In genomic region chr4:148878192-148878983, GRCm38 (mm10) we compare ENCODE assay signal across 14 mouse cellular contexts.
DNase-seq lines count a peak whose midpoint lies in the region; ATAC-seq and TF ChIP-seq lines count a peak whose summit lies in the region.
"Had no signal": no experiment of that assay in that cellular context is flagged by ENCODE, and none has a peak within 500 bp of the region (broad histone marks: within the 10 kb centered on the region; RNA-seq: fewer than 3 reads in every experiment).

No protein-coding gene starts in this region.

- no peak overlapping the region for H3K9ac ChIP-seq in hindbrain, postnatal 0 days (replicated peaks; ENCODE audit: low read length)
- no peak overlapping the region for H3K9ac ChIP-seq in hindbrain, embryonic 11.5 days (ENCODE audit: low read depth, low read length)
- no peak overlapping the region for H3K9ac ChIP-seq in neural tube, embryonic 13.5 days
- H3K9ac ChIP-seq in neural tube, embryonic 15.5 days (replicated peaks), result no peak overlapping the region
- H3K9ac ChIP-seq: hindbrain, embryonic 15.5 days; stomach, embryonic 15.5 days had no signal

- no peaks in the 10 kb centered on the region for H3K9me3 ChIP-seq in hindbrain, postnatal 0 days (ENCODE audit: low read length)
- H3K9me3 ChIP-seq in hindbrain, embryonic 11.5 days (ENCODE audit: control insufficient read depth, low read length), result no peaks in the 10 kb centered on the region
- no peaks in the 10 kb centered on the region for H3K9me3 ChIP-seq in neural tube, embryonic 13.5 days
- H3K9me3 ChIP-seq in neural tube, embryonic 15.5 days (replicated peaks), result no peaks in the 10 kb centered on the region
- H3K9me3 ChIP-seq: hindbrain, embryonic 15.5 days; stomach, embryonic 15.5 days had no signal

- no peak overlapping the region for H3K4me2 ChIP-seq in hindbrain, postnatal 0 days (ENCODE audit: low read depth, low read length)
- H3K4me2 ChIP-seq in hindbrain, embryonic 11.5 days (replicated peaks; ENCODE audit: low read depth, low read length), result no peak overlapping the region
- no peak overlapping the region for H3K4me2 ChIP-seq in neural tube, embryonic 13.5 days
- no peak overlapping the region for H3K4me2 ChIP-seq in neural tube, embryonic 15.5 days
- H3K4me2 ChIP-seq: hindbrain, embryonic 15.5 days had no signal

- H3K27me3 ChIP-seq in hindbrain, postnatal 0 days (ENCODE audit: insufficient read depth, low read length), result peaks cover 52% of the 10 kb centered on the region
- H3K27me3 ChIP-seq in hindbrain, embryonic 11.5 days (ENCODE audit: control insufficient read depth, insufficient read depth, low read length), result peaks cover 88% of the 10 kb centered on the region
- peaks cover 96% of the 10 kb centered on the region for H3K27me3 ChIP-seq in neural tube, embryonic 13.5 days
- peaks cover 82% of the 10 kb centered on the region for H3K27me3 ChIP-seq in neural tube, embryonic 15.5 days (replicated peaks)

- peak; percentile 27; the same call in 1 of the 2 replicates for TF ChIP-seq CTCF in gastrocnemius, adult 2 months (IDR thresholded peaks at IDR 0.05)
- peak; percentile 34; the same call in 1 of the 2 replicates for TF ChIP-seq CTCF in hindbrain, postnatal 0 days (IDR thresholded peaks at IDR 0.05; ENCODE audit: low read depth)

- H3K27ac ChIP-seq in gastrocnemius, adult 2 months, result peak overlapping the region; percentile 82
- H3K27ac ChIP-seq in hindbrain, postnatal 0 days, result no peak overlapping the region
- no peak overlapping the region for H3K27ac ChIP-seq in hindbrain, embryonic 11.5 days (ENCODE audit: low read depth, low read length)
- 0 out of 2 replicates have a peak overlapping the region, but pooled peaks have one; percentile 9 for H3K27ac ChIP-seq in neural tube, embryonic 13.5 days (replicated peaks)
- H3K27ac ChIP-seq in neural tube, embryonic 15.5 days (replicated peaks), result no peak overlapping the region
- H3K27ac ChIP-seq: hindbrain, embryonic 15.5 days; stomach, embryonic 15.5 days had no signal

- 36% methylated on average over 11 of the region's 11 CpGs for WGBS in hindbrain, postnatal 0 days
- 48% methylated on average over 11 of the region's 11 CpGs for WGBS in hindbrain, embryonic 11.5 days
- WGBS in neural tube, embryonic 13.5 days, result 44% methylated on average over 11 of the region's 11 CpGs
- 43% methylated on average over 11 of the region's 11 CpGs for WGBS in neural tube, embryonic 15.5 days

- intact Hi-C loops in gastrocnemius, adult 2 months (cut with DNase I), result no loop called here
- intact Hi-C loops in gastrocnemius, postnatal 14 days (cut with DNase I; ENCODE audit: low total_unique reads), result no loop called here

- H3K4me3 ChIP-seq in gastrocnemius, adult 2 months, result peak overlapping the region; percentile 32
- H3K4me3 ChIP-seq in hindbrain, postnatal 0 days (ENCODE audit: low read length), result no peak overlapping the region
- H3K4me3 ChIP-seq in hindbrain, embryonic 11.5 days (ENCODE audit: low read depth, low read length), result no peak overlapping the region
- H3K4me3 ChIP-seq in neural tube, embryonic 13.5 days, result no peak overlapping the region
- no peak overlapping the region for H3K4me3 ChIP-seq in neural tube, embryonic 15.5 days (replicated peaks)
- H3K4me3 ChIP-seq: hindbrain, embryonic 15.5 days; stomach, embryonic 15.5 days had no signal

- H3K4me1 ChIP-seq in hindbrain, postnatal 0 days (ENCODE audit: insufficient read depth, low read length), result 0 out of 2 replicates have a peak, but pooled peaks cover 6% of the 10 kb centered on the region
- H3K4me1 ChIP-seq in hindbrain, embryonic 11.5 days (replicated peaks; ENCODE audit: control insufficient read depth, insufficient read depth, low read length), result peaks cover 14% of the 10 kb centered on the region
- peaks cover 63% of the 10 kb centered on the region for H3K4me1 ChIP-seq in neural tube, embryonic 13.5 days (replicated peaks)
- peaks cover 46% of the 10 kb centered on the region for H3K4me1 ChIP-seq in neural tube, embryonic 15.5 days

- no peaks in the 10 kb centered on the region for H3K36me3 ChIP-seq in hindbrain, postnatal 0 days (ENCODE audit: insufficient read depth, low read length)
- H3K36me3 ChIP-seq in hindbrain, embryonic 11.5 days (ENCODE audit: control insufficient read depth, insufficient read depth, low read length), result no peaks in the 10 kb centered on the region
- H3K36me3 ChIP-seq in neural tube, embryonic 13.5 days, result no peaks in the 10 kb centered on the region
- H3K36me3 ChIP-seq in neural tube, embryonic 15.5 days, result no peaks in the 10 kb centered on the region
- H3K36me3 ChIP-seq: hindbrain, embryonic 15.5 days; stomach, embryonic 15.5 days had no signal

- ATAC-seq in hindbrain, postnatal 0 days, result no peak
- no peak for ATAC-seq in hindbrain, embryonic 11.5 days (ENCODE audit: low FRiP score)
- no peak for ATAC-seq in neural tube, embryonic 13.5 days (ENCODE audit: low read depth)
- no peak for ATAC-seq in neural tube, embryonic 15.5 days (ENCODE audit: low FRiP score)
- no peak for ATAC-seq in granulocyte monocyte progenitor cell, adult 5-6 weeks (replicated peaks; ENCODE audit: poor library complexity, severe bottlenecking)
- ATAC-seq: forebrain, embryonic 14.5 days had no signal

- DNase-seq in gastrocnemius, adult 2 months, result no peak
- no peak for DNase-seq in gastrocnemius, postnatal 14 days
- DNase-seq in hindbrain, postnatal 0 days (ENCODE audit: low spot score), result no peak
- no peak for DNase-seq in hindbrain, embryonic 11.5 days (ENCODE audit: low spot score)
- DNase-seq: adrenal gland, postnatal 25 days; B cell, adult 2 months; layer of hippocampus, adult 9-11 months; thymus, postnatal 36 days had no signal

Comparison
In these comparisons a context has a peak if more than half of its experiments do, and no peak if none do; other contexts are left out.
1. H3K27ac ChIP-seq: peak in gastrocnemius, adult 2 months (single experiment) and neural tube, embryonic 13.5 days (single experiment); none in hindbrain, postnatal 0 days (single experiment), hindbrain, embryonic 11.5 days (single experiment) and neural tube, embryonic 15.5 days (single experiment).